In the genomic region with DNA sequence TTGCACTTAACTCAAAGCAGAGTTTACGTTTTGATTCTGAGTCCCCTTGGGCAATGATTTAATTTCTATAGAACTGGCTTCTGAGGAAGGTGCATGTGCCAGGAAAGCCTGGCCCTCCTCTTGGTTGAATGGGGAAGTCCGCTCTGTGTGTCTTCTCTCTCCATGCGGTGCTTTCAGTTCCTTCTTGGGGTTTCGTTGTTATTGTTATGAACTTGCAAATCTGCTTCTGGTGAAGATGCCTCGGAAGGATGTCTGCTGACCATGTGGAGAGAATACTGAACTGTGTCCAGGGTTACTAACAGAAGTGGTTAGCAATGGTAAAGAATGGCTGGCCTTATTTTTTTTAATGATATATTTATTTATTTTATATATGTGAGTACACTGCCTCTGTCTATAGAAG, we compare ENCODE assay signal across 18 mouse cellular contexts.
DNase-seq lines count a peak whose midpoint lies in the region; ATAC-seq lines count a peak whose summit lies in the region.
"Had no signal": no experiment of that assay in that cellular context is flagged by ENCODE, and none has a peak within 500 bp of the region (broad histone marks: within the 10 kb centered on the region; RNA-seq: fewer than 3 reads in every experiment).

No protein-coding gene starts in this region.

- DNase-seq in heart, adult 9 months (ENCODE audit: low spot score in 2 of 2): peak; percentile 29 to 71
- no peak for DNase-seq in heart, postnatal 25 days (ENCODE audit: low spot score)
- peak; percentile 90 for DNase-seq in A20 (ENCODE audit: low read depth, low spot score)
- no peak for DNase-seq in urinary bladder, adult 2 months (ENCODE audit: low spot score)
- no peak for DNase-seq in frontal cortex, postnatal 14 days (ENCODE audit: low spot score in 2 of 2)
- DNase-seq: adrenal gland, adult 8-10 months; cerebellum, adult 9-11 months; heart, postnatal 14 days; kidney, adult 2 months; layer of hippocampus, postnatal 36 days; liver, embryonic 13.5 days; retina, postnatal 1 day had no signal

- no peak overlapping the region for H3K4me3 ChIP-seq in brown adipose tissue, adult 24 weeks (ENCODE audit: insufficient read depth, low read depth, low read length)
- H3K4me3 ChIP-seq: liver, embryonic 13.5 days; midbrain, embryonic 15.5 days; neural tube, embryonic 13.5 days had no signal

- H3K27ac ChIP-seq in brown adipose tissue, adult 24 weeks (replicated peaks; ENCODE audit: low read depth, low read length): 0 out of 2 replicates have a peak overlapping the region, but pooled peaks have one; percentile 44
- H3K27ac ChIP-seq: liver, embryonic 13.5 days; midbrain, embryonic 15.5 days; neural tube, embryonic 13.5 days had no signal

- ATAC-seq in monocyte, adult 5-6 weeks (replicated peaks; ENCODE audit: insufficient number of reproducible peaks, low FRiP score, low TSS enrichment, poor library complexity, severe bottlenecking): peak; percentile 84
- no peak for ATAC-seq in erythroid progenitor cell, adult 5-6 weeks (replicated peaks; ENCODE audit: low FRiP score, poor library complexity, severe bottlenecking)
- ATAC-seq: hindbrain, embryonic 16.5 days; midbrain, embryonic 15.5 days had no signal

- no peaks in the 10 kb centered on the region for H3K4me1 ChIP-seq in brown adipose tissue, adult 24 weeks (ENCODE audit: control insufficient read depth, insufficient read depth, insufficient read length, low read length)
- H3K4me1 ChIP-seq: midbrain, embryonic 15.5 days; neural tube, embryonic 13.5 days had no signal

- intact Hi-C loops in heart, postnatal 25 days (cut with DNase I): no loop called here

Comparison
In these comparisons a context has a peak if more than half of its experiments do, and no peak if none do; other contexts are left out.
1. DNase-seq: peak in heart, adult 9 months (2 of 2) and A20 (single experiment); none in heart, postnatal 25 days (single experiment), urinary bladder, adult 2 months (single experiment) and frontal cortex, postnatal 14 days (0 of 2).